Mouse (Mus musculus) T-helper 17 cell (primary cell): ENCODE measurements around the gene Lhx2.

ENCODE experiments used
- in situ Hi-C, 2 experiments: fragments of 300-600 bp; cut with MboI, MseI; formaldehyde crosslinking; loops; 1 replicate in 1 of 2; 2 replicates in 1 of 2; pipeline ENCODE4 v1.15.1; 2025; ENCODE audit warnings: high pct_unique_total_duplicates in 2 of 2

The Lhx2 gene

DNA sequence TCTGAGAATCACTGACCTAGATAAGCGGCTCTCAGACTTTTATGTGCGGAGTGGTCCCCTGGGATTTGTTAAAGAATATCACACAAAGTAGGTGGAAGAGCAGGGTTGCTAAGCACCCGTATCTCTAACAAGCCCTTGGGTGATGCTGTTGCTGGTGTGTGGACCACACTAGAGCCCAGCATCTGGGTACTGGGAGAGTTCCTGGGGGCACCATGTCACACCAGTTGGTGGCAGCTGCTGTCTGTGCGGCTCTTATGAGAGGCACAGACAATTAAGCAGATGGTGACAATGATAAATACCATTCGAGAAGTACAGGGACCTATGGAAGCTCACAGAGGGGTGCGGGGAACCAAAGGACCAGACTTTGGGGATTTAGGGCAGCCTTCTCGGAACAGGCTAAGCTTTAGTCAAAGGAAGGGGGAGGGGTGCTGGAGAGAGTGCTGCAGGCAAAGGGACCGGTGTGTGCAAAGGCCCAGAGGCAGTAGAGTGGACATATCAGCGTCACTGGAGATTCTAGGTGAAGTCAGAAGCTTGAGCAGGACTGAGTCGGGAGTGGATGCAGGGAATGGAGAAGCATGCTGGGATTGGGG is 65.0 kb downstream of the Lhx2 start:
- in situ Hi-C loops, result loop anchor here in 1 of 2 experiments (25.0 kb wide), 1 partner anchor 1158 kb away; no protein-coding TSS in a partner anchor

DNA sequence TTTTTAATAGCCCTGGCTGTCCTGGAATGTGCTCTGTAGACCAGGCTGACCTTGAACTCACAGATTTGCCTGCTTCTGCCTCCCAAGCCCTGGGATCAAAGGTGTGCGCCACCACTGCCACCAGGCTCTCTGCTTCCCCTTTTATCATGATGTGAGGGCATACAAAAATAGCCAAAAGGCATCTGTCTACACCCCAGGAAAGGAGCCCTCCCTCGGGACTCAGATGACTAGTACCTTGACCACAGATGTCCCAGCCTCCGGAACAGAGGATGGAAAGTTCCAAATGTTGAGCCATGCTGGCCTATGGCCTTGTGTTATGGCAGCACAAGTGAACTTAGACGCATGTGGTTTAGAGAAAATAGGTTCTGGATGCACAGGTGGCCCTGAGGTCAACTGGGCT is 66.3 kb downstream of the Lhx2 start:
- in situ Hi-C loops, result loop anchor here in 1 of 2 experiments (25.0 kb wide), 1 partner anchor 1157 kb away; no protein-coding TSS in a partner anchor

DNA sequence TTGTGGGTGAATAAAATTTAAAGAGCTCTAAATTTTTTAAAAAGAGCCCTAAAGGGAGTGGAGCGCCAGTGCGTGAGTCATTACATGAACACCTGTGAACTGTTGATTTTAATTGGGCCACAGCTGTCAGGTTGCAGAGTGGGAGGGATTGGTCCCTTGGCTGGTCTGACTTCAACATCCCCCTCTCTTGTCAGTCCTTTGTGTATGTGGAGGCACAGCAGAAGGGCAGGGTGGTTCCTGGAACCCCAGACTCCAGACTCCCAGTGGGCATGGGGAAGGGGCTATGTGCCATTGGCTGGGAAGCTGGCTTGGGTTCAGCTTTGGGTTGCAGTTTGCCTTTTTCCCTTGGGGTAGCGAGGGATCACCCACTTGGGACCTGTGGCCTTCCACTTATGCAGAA is 70.2 kb downstream of the Lhx2 start:
- in situ Hi-C loops, result loop anchor here in 1 of 2 experiments (25.0 kb wide), 1 partner anchor 1153 kb away; no protein-coding TSS in a partner anchor

GRCm38 (mm10) chr2:38410227-38410626 is 71.1 kb downstream of the Lhx2 start:
- in situ Hi-C loops, result loop anchor here in 1 of 2 experiments (10.0 to 25.0 kb wide), 2 partner anchors 315 to 1152 kb away; no protein-coding TSS in a partner anchor

DNA sequence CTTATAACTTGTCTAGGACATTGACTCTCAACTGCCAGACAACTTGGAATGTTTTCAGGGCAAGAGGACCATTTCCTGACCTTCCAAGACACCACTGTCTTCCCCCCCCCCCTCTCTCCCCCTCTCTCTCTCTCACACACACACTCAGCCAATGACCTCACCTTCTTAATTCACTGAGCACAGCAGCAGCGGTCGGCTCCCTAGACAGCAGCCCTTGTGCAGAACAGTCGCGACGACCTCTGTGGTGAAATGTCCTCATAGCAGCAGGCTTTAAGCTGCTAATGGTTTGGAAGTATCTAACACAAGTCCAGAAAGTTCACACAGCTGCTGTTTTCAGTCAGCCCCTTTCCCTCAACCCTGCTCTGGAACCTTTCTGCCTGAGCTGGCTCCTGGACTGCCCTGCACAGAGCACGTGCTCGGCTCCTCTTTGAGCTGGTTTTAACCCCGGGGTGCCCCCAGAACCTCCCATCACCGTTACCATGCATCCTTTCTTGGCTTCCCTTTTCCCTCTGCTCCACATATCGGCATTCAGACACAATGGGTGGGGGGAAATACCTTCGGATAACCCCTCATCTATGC is 73.6 kb downstream of the Lhx2 start:
- in situ Hi-C loops, result loop anchor here in 1 of 2 experiments (10.0 to 25.0 kb wide), 2 partner anchors 312 to 1150 kb away; no protein-coding TSS in a partner anchor

DNA sequence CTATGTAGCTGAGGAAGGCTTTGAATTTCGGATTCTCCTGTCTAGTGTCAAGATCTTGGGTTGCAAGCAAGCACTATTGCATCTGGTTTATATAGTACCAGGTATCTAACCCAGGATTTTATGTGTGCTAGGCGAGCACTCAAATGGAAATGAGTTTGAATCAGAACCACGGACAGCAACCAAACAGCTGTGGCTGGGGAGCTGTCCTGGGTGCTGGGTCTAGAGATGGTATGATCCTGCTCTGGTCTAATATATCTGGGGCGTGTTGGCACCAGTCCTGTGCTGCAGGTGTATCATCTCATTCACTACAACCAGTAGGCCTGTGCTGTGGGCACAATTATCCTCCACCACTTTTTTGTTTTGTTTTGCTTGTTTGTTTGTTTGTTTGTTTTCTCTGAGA is 78.9 kb downstream of the Lhx2 start:
- in situ Hi-C loops, result loop anchor here in 1 of 2 experiments (10.0 to 25.0 kb wide), 2 partner anchors 307 to 1144 kb away; no protein-coding TSS in a partner anchor
